Mouse (Mus musculus): Measurements from ENCODE around the gene Wdr77.

- TF ChIP-seq CTCF (IDR thresholded peaks at IDR 0.05; ENCODE audit: low read depth) (peak; percentile 84), EP300 (optimal IDR thresholded peaks at IDR 0.05) (no peak)
These were observed 32.6 kb downstream of the Wdr77 start for GRCm38 (mm10) chr3:105991653-105992283.

Measured in stomach, postnatal 0 days (tissue).